Mouse (Mus musculus) neural tube, embryonic 11.5 days (tissue): ENCODE measurements at regions not wholly inside any gene's neighbourhood (a gene's known extent, or its start where the extent isn't known, plus 50 kb on each side); places are given as distances from the start of the nearest gene placed in this dataset.
A peak's percentile ranks its signal among the peaks of the same experiment; 100 is the strongest.

Source experiments
- ATAC-seq: fragments of 200-750 bp; cut with Nextera tagmentation; 2 replicates; pipeline ENCODE4 v1.8.0; 2017; ENCODE audit warnings: moderate number of reproducible peaks, mild to moderate bottlenecking, moderate TSS enrichment, moderate library complexity; ENCODE audit not compliant: insufficient read depth, low FRiP score, low TSS enrichment
- DNase-seq: peaks from one replicate; pipeline ENCODE4 v3.0.0-alpha.2; 2015; ENCODE audit warnings: low spot score
- H3K27ac ChIP-seq: fragments of 300-500 bp; sonication (generic); 2 replicates; pipeline ENCODE4 v1.5.1; 2014; ENCODE audit warnings: low read depth, mild to moderate bottlenecking, low read length
- H3K27me3 ChIP-seq: fragments of 300-500 bp; sonication (generic); 2 replicates; pipeline ENCODE4 v1.6.1; 2014; ENCODE audit warnings: mild to moderate bottlenecking, low read length, mixed read lengths; ENCODE audit not compliant: control insufficient read depth, insufficient read depth
- H3K36me3 ChIP-seq: fragments of 300-500 bp; sonication (generic); 2 replicates; pipeline ENCODE4 v1.6.1; 2014; ENCODE audit warnings: mild to moderate bottlenecking, low read length, moderate library complexity, mixed read lengths; ENCODE audit not compliant: control insufficient read depth, insufficient read depth
- H3K4me1 ChIP-seq: fragments of 300-500 bp; sonication (generic); 2 replicates; pipeline ENCODE4 v1.6.1; 2014; ENCODE audit warnings: low read length, mixed read lengths; ENCODE audit not compliant: control insufficient read depth, insufficient read depth
- H3K4me2 ChIP-seq: fragments of 300-500 bp; sonication (generic); 2 replicates; pipeline ENCODE4 v1.6.1; 2014; ENCODE audit warnings: low read depth, mild to moderate bottlenecking, moderate library complexity
- H3K4me3 ChIP-seq: fragments of 300-500 bp; sonication (generic); 2 replicates; pipeline ENCODE4 v1.5.1; 2014; ENCODE audit warnings: low read depth, low read length
- H3K9ac ChIP-seq: fragments of 300-500 bp; sonication (generic); 2 replicates; pipeline ENCODE4 v1.6.1; 2014; ENCODE audit warnings: mild to moderate bottlenecking, low read length
- H3K9me3 ChIP-seq: fragments of 300-500 bp; sonication (generic); 2 replicates; pipeline ENCODE4 v1.6.1; 2016; ENCODE audit warnings: low read length; ENCODE audit not compliant: control insufficient read depth
- WGBS: fragments of 180-500 bp; shearing (Covaris S2); extraction: QIAGEN DNeasy Blood & Tissue Kit; methylation state at CpG from one replicate; pipeline ENCODE4 v1.1.7; 2014; 5-methylcytosine and 5-hydroxymethylcytosine counted together

DNA sequence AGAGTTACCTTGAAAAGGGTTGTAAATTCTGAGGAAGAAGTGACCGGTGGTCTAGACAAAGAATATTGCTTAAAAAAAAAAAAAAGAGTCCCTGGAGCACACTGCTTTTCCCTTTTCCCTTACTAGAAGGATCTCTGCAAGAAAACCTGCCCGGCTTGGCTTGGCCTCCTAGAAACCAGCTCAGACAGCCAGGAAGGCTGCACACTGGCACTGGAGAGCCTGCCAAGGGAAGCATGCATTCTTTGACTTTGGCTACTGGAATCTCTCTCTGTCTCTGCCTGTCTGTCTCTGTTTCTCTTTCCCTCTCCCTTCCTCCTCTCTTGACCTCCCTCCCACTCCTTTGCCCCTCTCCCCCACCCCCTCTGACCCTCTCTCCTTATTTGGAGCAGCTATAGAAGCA, 71.1 kb upstream of the Lgalsl start:
- Histone ChIP-seq H3K4me1 (no peaks in the 10 kb centered on the region), H3K4me3 (no peak overlapping the region), H3K27ac (no peak overlapping the region), H3K27me3 (no peaks in the 10 kb centered on the region), H3K9ac (no peak overlapping the region), H3K36me3 (no peaks in the 10 kb centered on the region), H3K9me3 (no peaks in the 10 kb centered on the region), H3K4me2 (no peak overlapping the region)
- no peak for ATAC-seq
- no peak for DNase-seq
- WGBS = 90% methylated on average over 2 of the region's 2 CpGs

DNA sequence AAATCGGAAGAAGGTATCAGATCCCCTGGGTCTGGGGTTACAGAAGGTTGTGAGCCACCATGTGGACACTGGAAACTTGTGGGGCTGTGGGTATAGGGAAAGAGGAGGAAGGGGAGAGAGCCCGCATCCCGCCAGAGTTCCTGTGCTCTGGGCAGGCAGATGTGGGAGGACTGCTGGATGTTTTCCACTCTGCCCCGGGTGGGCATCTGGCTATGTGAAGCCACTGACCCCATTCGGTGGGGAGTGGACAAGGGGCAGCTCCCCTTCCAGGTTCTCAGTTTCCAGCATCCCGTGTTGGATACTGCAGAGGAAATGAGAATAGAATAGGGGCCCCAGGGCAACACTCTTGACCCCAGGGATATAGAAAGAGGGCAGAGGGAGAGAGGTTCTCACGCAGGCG, 72.1 kb upstream of the Lgalsl start:
- DNase-seq = no peak
- Histone ChIP-seq H3K4me2 (no peak overlapping the region), H3K27ac (no peak overlapping the region), H3K9me3 (no peaks in the 10 kb centered on the region), H3K4me1 (no peaks in the 10 kb centered on the region), H3K4me3 (no peak overlapping the region), H3K36me3 (no peaks in the 10 kb centered on the region), H3K9ac (no peak overlapping the region), H3K27me3 (no peaks in the 10 kb centered on the region)
- ATAC-seq = no peak
- WGBS = 67% methylated on average over 8 of the region's 8 CpGs

DNA sequence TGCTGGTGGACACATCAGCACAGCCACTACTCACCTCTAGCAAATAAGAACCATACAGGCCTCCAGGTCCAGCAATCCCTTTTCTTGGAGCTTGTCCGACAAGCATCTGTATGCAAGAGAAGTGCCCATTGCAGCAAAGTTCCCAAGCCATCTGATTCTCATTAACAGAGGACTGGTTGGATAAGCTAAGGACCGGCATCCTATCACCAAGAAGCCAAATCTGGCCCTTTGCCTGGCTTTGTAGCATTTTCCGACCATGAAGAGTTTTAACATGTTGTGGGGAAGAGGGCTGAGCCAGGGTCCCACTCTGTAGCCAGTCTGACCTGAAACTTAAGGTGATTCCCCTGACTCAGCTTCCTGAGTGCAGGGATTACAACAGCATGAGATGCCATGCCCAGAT, 77.1 kb upstream of the Lgalsl start:
- H3K9me3 ChIP-seq = no peaks in the 10 kb centered on the region
- H3K4me2 ChIP-seq = no peak overlapping the region
- H3K36me3 ChIP-seq = no peaks in the 10 kb centered on the region
- ATAC-seq (no peak), DNase-seq (no peak)
- H3K4me3 ChIP-seq = no peak overlapping the region
- no peak overlapping the region for H3K27ac ChIP-seq
- no peaks in the 10 kb centered on the region for H3K4me1 ChIP-seq
- H3K9ac ChIP-seq = no peak overlapping the region
- 71% methylated on average over 3 of the region's 3 CpGs for WGBS
- no peaks in the 10 kb centered on the region for H3K27me3 ChIP-seq

DNA sequence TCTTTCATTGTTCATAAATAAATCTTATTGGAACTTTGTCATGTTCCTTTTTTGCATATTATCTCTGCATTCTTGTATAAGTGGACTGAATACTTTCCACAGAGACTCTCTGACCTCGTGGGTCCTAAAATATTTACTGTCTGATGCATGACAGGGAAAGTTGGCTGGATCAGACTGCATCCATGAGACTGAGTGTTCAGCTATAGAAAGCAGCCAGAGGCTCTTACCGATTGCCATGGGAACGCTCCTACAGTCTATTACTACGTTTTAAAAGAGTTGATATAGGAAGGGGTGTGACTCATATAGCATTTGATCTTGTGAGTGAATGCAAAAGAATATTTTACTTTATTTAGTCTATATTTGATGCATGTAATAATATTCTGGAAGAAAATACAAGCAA, 77.6 kb upstream of the Lgalsl start:
- Histone ChIP-seq H3K9me3 (no peaks in the 10 kb centered on the region), H3K4me1 (no peaks in the 10 kb centered on the region), H3K36me3 (no peaks in the 10 kb centered on the region), H3K4me2 (no peak overlapping the region), H3K27me3 (no peaks in the 10 kb centered on the region), H3K27ac (no peak overlapping the region), H3K9ac (no peak overlapping the region), H3K4me3 (no peak overlapping the region)
- no peak for ATAC-seq
- no peak for DNase-seq
- 83% methylated on average over 4 of the region's 4 CpGs for WGBS

DNA sequence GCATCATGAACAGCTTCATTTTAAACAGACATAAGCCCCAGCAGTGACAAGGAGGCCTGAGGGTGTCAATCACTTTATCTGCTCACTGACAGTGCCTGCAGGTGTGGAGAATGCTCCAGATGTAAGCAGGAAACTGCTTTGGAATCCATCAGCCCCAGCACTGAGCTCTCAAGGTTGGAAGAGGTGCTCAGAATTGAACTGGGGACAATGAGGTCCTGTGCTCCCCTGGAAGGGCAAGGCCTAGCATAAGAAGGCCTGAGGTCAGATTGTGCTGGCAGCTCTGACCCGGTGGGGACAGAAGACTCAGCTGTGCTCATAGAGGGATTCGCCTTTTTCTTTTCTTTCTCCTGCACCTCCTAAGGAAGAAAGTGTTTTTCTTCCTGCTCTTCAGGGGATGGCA, 82.2 kb upstream of the Lgalsl start:
- H3K9ac ChIP-seq = no peak overlapping the region
- no peaks in the 10 kb centered on the region for H3K4me1 ChIP-seq
- H3K4me3 ChIP-seq = no peak overlapping the region
- ATAC-seq = no peak
- no peak overlapping the region for H3K4me2 ChIP-seq
- H3K27me3 ChIP-seq = no peaks in the 10 kb centered on the region
- H3K27ac ChIP-seq = no peak overlapping the region
- WGBS = 91% methylated on average over 2 of the region's 2 CpGs
- no peak for DNase-seq
- H3K36me3 ChIP-seq = no peaks in the 10 kb centered on the region
- no peaks in the 10 kb centered on the region for H3K9me3 ChIP-seq

DNA sequence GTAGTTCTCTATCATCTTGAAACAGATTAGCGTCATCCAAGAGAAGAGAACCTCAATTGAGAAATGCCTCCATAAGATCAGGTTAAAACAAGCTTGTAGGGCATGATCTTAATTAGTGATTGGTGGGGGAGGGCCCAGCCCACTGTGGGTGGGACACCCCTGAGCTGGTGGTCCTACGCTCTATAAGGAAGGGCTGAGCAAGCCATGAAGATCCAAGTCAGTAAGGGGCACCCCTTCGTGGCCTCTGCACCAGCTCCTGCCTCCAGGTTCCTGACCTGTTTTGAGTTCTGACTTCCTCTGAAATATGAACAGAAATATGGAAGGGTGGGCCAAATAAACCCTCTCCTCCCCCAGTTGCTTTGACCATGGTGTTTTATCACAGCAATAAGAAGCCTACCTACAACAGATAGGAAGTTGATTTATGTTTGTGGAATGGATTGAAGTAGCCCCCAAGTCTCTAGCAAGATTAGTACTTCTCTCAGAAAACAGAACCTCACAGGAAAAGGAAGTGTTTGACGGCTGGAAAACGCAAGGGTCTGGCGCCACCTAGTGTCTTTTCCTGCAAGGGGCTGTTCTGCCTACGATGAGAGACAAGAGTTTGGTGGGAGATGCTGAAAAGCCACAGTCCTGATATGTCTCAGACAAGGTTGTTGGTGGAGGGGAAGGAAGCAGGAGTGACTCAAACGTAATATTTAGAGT, 82.9 kb upstream of the Lgalsl start:
- DNase-seq = peak; percentile 85
- no peak overlapping the region for H3K4me2 ChIP-seq
- H3K27me3 ChIP-seq = no peaks in the 10 kb centered on the region
- WGBS = 27% methylated on average over 8 of the region's 8 CpGs
- H3K9me3 ChIP-seq = no peaks in the 10 kb centered on the region
- no peaks in the 10 kb centered on the region for H3K36me3 ChIP-seq
- no peak overlapping the region for H3K9ac ChIP-seq
- ATAC-seq = peak; percentile 45
- no peak overlapping the region for H3K4me3 ChIP-seq
- no peak overlapping the region for H3K27ac ChIP-seq
- no peaks in the 10 kb centered on the region for H3K4me1 ChIP-seq

DNA sequence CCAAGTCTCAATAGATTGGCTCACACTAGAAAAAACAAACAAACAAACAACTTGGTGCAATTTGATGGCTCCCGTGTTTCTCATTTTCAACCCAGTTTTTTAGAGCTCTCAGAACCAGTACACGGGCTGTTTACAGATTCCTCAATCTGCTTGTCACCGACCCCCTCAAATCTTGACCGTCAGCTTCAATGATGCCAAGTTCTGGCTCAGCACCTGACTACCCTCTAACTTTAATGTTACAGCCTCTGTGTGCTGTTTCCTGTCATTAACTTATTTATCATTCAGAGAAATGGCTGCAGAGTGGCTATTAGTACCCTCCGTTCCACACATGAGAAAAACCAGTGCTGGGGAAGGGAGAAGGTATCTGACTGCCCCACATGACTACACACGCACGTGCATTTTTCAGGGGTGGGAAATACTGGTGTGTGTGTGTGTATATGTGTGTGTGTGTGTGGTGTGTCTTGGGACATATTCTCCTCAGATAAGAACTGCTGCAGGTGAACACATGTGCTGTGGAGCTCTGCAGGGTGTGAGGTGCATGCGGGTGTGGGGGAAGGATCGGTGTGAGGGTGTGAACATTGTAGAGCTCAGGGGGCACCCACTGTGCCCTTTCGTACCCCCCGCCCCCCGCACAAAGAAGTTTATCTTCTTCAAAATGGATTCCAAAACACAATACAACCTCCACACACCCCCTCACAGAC, 83.6 kb upstream of the Lgalsl start:
- Histone ChIP-seq H3K9ac (no peak overlapping the region), H3K27ac (0 out of 2 replicates have a peak overlapping the region, but pooled peaks have one; percentile 6), H3K9me3 (no peaks in the 10 kb centered on the region), H3K4me2 (no peak overlapping the region), H3K36me3 (no peaks in the 10 kb centered on the region), H3K27me3 (no peaks in the 10 kb centered on the region), H3K4me3 (no peak overlapping the region), H3K4me1 (no peaks in the 10 kb centered on the region)
- no peak for DNase-seq
- WGBS = 70% methylated on average over 12 of the region's 12 CpGs
- peak; percentile 49; the same call in 1 of the 2 replicates for ATAC-seq

DNA sequence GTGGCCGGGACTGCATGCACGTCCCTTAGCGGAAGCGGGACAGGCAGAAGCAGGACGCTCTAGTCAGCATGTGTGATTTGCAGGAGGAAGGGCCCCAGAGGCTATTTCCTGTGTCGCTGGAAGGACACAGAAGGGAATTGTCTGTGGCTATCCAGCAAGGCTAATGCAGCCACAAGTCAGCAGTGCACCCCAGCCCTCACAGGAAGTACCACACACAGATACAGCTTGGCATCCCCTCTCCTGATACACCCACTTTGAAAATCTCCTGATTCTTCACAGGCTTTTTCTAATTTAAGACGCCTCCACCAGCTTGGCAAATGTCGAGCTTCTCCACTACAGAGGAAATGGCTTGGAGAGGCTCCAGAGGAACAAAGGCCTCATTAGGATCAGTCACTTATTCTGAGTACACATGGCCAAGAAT, 84.3 kb upstream of the Lgalsl start:
- Histone ChIP-seq H3K4me3 (no peak overlapping the region), H3K9ac (no peak overlapping the region), H3K4me1 (no peaks in the 10 kb centered on the region), H3K4me2 (no peak overlapping the region), H3K27me3 (no peaks in the 10 kb centered on the region), H3K9me3 (no peaks in the 10 kb centered on the region), H3K36me3 (no peaks in the 10 kb centered on the region), H3K27ac (no peak overlapping the region)
- ATAC-seq (0 out of 2 replicates have a peak, but pooled peaks have one; percentile 14), DNase-seq (peak; percentile 25)
- WGBS = 28% methylated on average over 8 of the region's 8 CpGs
